Comparison of ENCODE assay signal across 26 mouse cellular contexts in genomic region chr3:105100270-105100589, GRCm38 (mm10). TPM values are rescaled to one million over a fixed set of nuclear protein-coding genes. Genes with fewer than 3 reads are reported as not detected.
A peak's percentile ranks its signal among the peaks of the same experiment; 100 is the strongest.
DNase-seq lines count a peak whose midpoint lies in the region; ATAC-seq and TF ChIP-seq lines count a peak whose summit lies in the region.
"Had no signal": no experiment of that assay in that cellular context is flagged by ENCODE, and none has a peak within 500 bp of the region (broad histone marks: within the 10 kb centered on the region; RNA-seq: fewer than 3 reads in every experiment).

No protein-coding gene starts in this region.

- peak overlapping the region; percentile 21; the same call in 1 of the 2 replicates for H3K27ac ChIP-seq in forebrain, embryonic 10.5 days
- H3K27ac ChIP-seq in forebrain, embryonic 11.5 days (ENCODE audit: low read depth, low read length) = no peak overlapping the region
- H3K27ac ChIP-seq in heart, embryonic 15.5 days = peak overlapping the region; percentile 44; the same call in 1 of the 2 replicates
- peak overlapping the region; percentile 27; the same call in 1 of the 2 replicates for H3K27ac ChIP-seq in kidney, postnatal 0 days
- H3K27ac ChIP-seq in stomach, embryonic 15.5 days = 0 out of 2 replicates have a peak overlapping the region, but pooled peaks have one; percentile 8
- H3K27ac ChIP-seq: embryonic facial prominence, embryonic 13.5 days; limb, embryonic 15.5 days; liver, embryonic 15.5 days; macrophage; neural tube, embryonic 13.5 days had no signal

- H3K4me3 ChIP-seq in forebrain, embryonic 10.5 days = no peak overlapping the region
- H3K4me3 ChIP-seq in forebrain, embryonic 11.5 days (ENCODE audit: low read depth, low read length) = no peak overlapping the region
- H3K4me3 ChIP-seq in heart, embryonic 15.5 days = no peak overlapping the region
- no peak overlapping the region for H3K4me3 ChIP-seq in kidney, postnatal 0 days (replicated peaks; ENCODE audit: low read depth, low read length)
- H3K4me3 ChIP-seq in stomach, embryonic 15.5 days (replicated peaks) = no peak overlapping the region
- H3K4me3 ChIP-seq: embryonic facial prominence, embryonic 13.5 days; gastrocnemius, adult 2 months; hindbrain, embryonic 13.5 days; limb, embryonic 15.5 days; liver, embryonic 15.5 days; midbrain, embryonic 10.5 days; neural tube, embryonic 13.5 days had no signal

- peaks cover 15% of the 10 kb centered on the region for H3K4me1 ChIP-seq in forebrain, embryonic 10.5 days
- no peaks in the 10 kb centered on the region; the same call in 1 of the 2 replicates for H3K4me1 ChIP-seq in forebrain, embryonic 11.5 days (replicated peaks; ENCODE audit: control insufficient read depth, insufficient read depth, low read length)
- H3K4me1 ChIP-seq in heart, embryonic 15.5 days (replicated peaks) = peaks cover 13% of the 10 kb centered on the region; the same call in 1 of the 2 replicates
- peaks cover 9% of the 10 kb centered on the region; the same call in 1 of the 2 replicates for H3K4me1 ChIP-seq in kidney, postnatal 0 days (replicated peaks; ENCODE audit: insufficient read depth, low read length)
- H3K4me1 ChIP-seq in stomach, embryonic 15.5 days = peaks cover 4% of the 10 kb centered on the region; the same call in 1 of the 2 replicates
- H3K4me1 ChIP-seq: embryonic facial prominence, embryonic 13.5 days; limb, embryonic 15.5 days; liver, embryonic 15.5 days had no signal

- 44% methylated on average over 4 of the region's 4 CpGs for WGBS in forebrain, embryonic 10.5 days
- WGBS in forebrain, embryonic 11.5 days = 35% methylated on average over 4 of the region's 4 CpGs
- WGBS in heart, embryonic 15.5 days = 79% methylated on average over 4 of the region's 4 CpGs
- 34% methylated on average over 4 of the region's 4 CpGs for WGBS in kidney, postnatal 0 days
- WGBS in stomach, embryonic 15.5 days = 67% methylated on average over 4 of the region's 4 CpGs

- no peaks in the 10 kb centered on the region for H3K9me3 ChIP-seq in forebrain, embryonic 10.5 days
- H3K9me3 ChIP-seq in forebrain, embryonic 11.5 days (ENCODE audit: control insufficient read depth, low read length) = no peaks in the 10 kb centered on the region
- H3K9me3 ChIP-seq in heart, embryonic 15.5 days (replicated peaks) = no peaks in the 10 kb centered on the region
- no peaks in the 10 kb centered on the region for H3K9me3 ChIP-seq in kidney, postnatal 0 days (replicated peaks; ENCODE audit: low read length)
- no peaks in the 10 kb centered on the region for H3K9me3 ChIP-seq in stomach, embryonic 15.5 days
- H3K9me3 ChIP-seq: embryonic facial prominence, embryonic 13.5 days; hindbrain, embryonic 13.5 days; limb, embryonic 15.5 days; liver, embryonic 15.5 days; midbrain, embryonic 10.5 days; neural tube, embryonic 13.5 days had no signal

- TF ChIP-seq CTCF in kidney, postnatal 0 days (IDR thresholded peaks at IDR 0.05; ENCODE audit: low read depth) = no peak

- no peak for DNase-seq in forebrain, embryonic 10.5 days (ENCODE audit: extremely low spot score, low spot score)
- no peak for DNase-seq in forebrain, embryonic 11.5 days (ENCODE audit: low spot score)
- DNase-seq in heart, adult 9 months (ENCODE audit: low spot score in 2 of 2) = no peak
- DNase-seq in kidney, postnatal 0 days (ENCODE audit: low spot score) = peak; percentile 69
- DNase-seq in kidney, postnatal 4 days = no peak
- DNase-seq: adrenal gland, adult 8-10 months; cerebellum, adult 9-10 months; gastrocnemius, adult 2 months; kidney, postnatal 10 days; spleen, adult 18-20 months; thymus, postnatal 25 days had no signal

- no peak for ATAC-seq in forebrain, embryonic 11.5 days (replicated peaks; ENCODE audit: low FRiP score)
- ATAC-seq in heart, embryonic 15.5 days (replicated peaks; ENCODE audit: insufficient number of reproducible peaks, insufficient read depth, low FRiP score, low read depth) = no peak
- peak; percentile 43; the same call in 1 of the 2 replicates for ATAC-seq in kidney, postnatal 0 days (replicated peaks; ENCODE audit: low FRiP score, low read depth)
- ATAC-seq in stomach, embryonic 15.5 days (ENCODE audit: insufficient read depth, low FRiP score, low read depth) = no peak
- ATAC-seq: CD4-positive, CD25-positive, alpha-beta regulatory T cell, adult 4 months; Patski had no signal

- H3K4me2 ChIP-seq in forebrain, embryonic 11.5 days (ENCODE audit: low read depth, low read length, severe bottlenecking) = no peak overlapping the region
- H3K4me2 ChIP-seq in heart, embryonic 15.5 days = no peak overlapping the region
- H3K4me2 ChIP-seq in kidney, postnatal 0 days (ENCODE audit: low read length) = no peak overlapping the region
- H3K4me2 ChIP-seq in stomach, embryonic 15.5 days = no peak overlapping the region
- H3K4me2 ChIP-seq: embryonic facial prominence, embryonic 13.5 days; hindbrain, embryonic 13.5 days; limb, embryonic 15.5 days; liver, embryonic 15.5 days; neural tube, embryonic 13.5 days had no signal

- peaks cover 4% of the 10 kb centered on the region for H3K27me3 ChIP-seq in forebrain, embryonic 10.5 days (ENCODE audit: poor library complexity, severe bottlenecking)
- H3K27me3 ChIP-seq in forebrain, embryonic 11.5 days (ENCODE audit: control insufficient read depth, insufficient read depth, low read length) = no peaks in the 10 kb centered on the region
- no peaks in the 10 kb centered on the region for H3K27me3 ChIP-seq in heart, embryonic 15.5 days
- no peaks in the 10 kb centered on the region for H3K27me3 ChIP-seq in kidney, postnatal 0 days (ENCODE audit: insufficient read depth, low read length)
- no peaks in the 10 kb centered on the region for H3K27me3 ChIP-seq in stomach, embryonic 15.5 days (replicated peaks)
- H3K27me3 ChIP-seq: embryonic facial prominence, embryonic 13.5 days; limb, embryonic 15.5 days; liver, embryonic 15.5 days; neural tube, embryonic 13.5 days had no signal

- H3K9ac ChIP-seq in forebrain, embryonic 11.5 days (ENCODE audit: low read length) = no peak overlapping the region
- H3K9ac ChIP-seq in heart, embryonic 15.5 days = no peak overlapping the region
- H3K9ac ChIP-seq in kidney, postnatal 0 days (ENCODE audit: low read depth, low read length) = no peak overlapping the region
- H3K9ac ChIP-seq in stomach, embryonic 15.5 days = no peak overlapping the region
- H3K9ac ChIP-seq: embryonic facial prominence, embryonic 13.5 days; hindbrain, embryonic 13.5 days; limb, embryonic 15.5 days; liver, embryonic 15.5 days; neural tube, embryonic 13.5 days had no signal

- H3K36me3 ChIP-seq in forebrain, embryonic 10.5 days (replicated peaks) = no peaks in the 10 kb centered on the region
- no peaks in the 10 kb centered on the region for H3K36me3 ChIP-seq in forebrain, embryonic 11.5 days (ENCODE audit: control insufficient read depth, insufficient read depth, low read length)
- no peaks in the 10 kb centered on the region for H3K36me3 ChIP-seq in heart, embryonic 15.5 days
- H3K36me3 ChIP-seq in kidney, postnatal 0 days (ENCODE audit: insufficient read depth, low read length) = no peaks in the 10 kb centered on the region
- no peaks in the 10 kb centered on the region for H3K36me3 ChIP-seq in stomach, embryonic 15.5 days
- H3K36me3 ChIP-seq: embryonic facial prominence, embryonic 13.5 days; hindbrain, embryonic 13.5 days; limb, embryonic 15.5 days; liver, embryonic 15.5 days; midbrain, embryonic 10.5 days; neural tube, embryonic 13.5 days had no signal

RNA-seq across cellular contexts. Expression of gene 4930564D02Rik, which starts 33.6 kb away (rescaled TPM):
- polyA plus RNA-seq in forebrain, embryonic 10.5 days (2016; fragmentation: Nextera tagmentation; extraction: Ambion mirVana) = not detected in 2 replicates
- not detected in 2 replicates for polyA plus RNA-seq in forebrain, embryonic 11.5 days (2014; fragmentation: Nextera tagmentation; extraction: Ambion mirVana)
- polyA plus RNA-seq in heart, embryonic 15.5 days (2015; fragmentation: Nextera tagmentation; extraction: Ambion mirVana) = not detected in 2 replicates
- not detected in 2 replicates for polyA plus RNA-seq in kidney, postnatal 0 days (2015; fragmentation: Nextera tagmentation; extraction: Ambion mirVana)
- not detected in 2 replicates for polyA plus RNA-seq in stomach, embryonic 15.5 days (2015; fragmentation: Nextera tagmentation; extraction: Ambion mirVana)
- polyA plus RNA-seq: CD4-positive, CD25-positive, alpha-beta regulatory T cell, adult 4 months; cortical plate, adult 2 months; embryonic facial prominence, embryonic 13.5 days; gonadal fat pad, adult 2 months; hindbrain, embryonic 13.5 days; intestine, embryonic 14.5 days; limb, embryonic 15.5 days; liver, embryonic 15.5 days; lung, embryonic 16.5 days; macrophage; midbrain, embryonic 10.5 days; neural tube, embryonic 13.5 days; Patski had no signal

RNA-seq across cellular contexts. Expression of gene Cttnbp2nl, which starts 47.3 kb away (rescaled TPM):
- polyA plus RNA-seq in forebrain, embryonic 10.5 days (2016; fragmentation: Nextera tagmentation; extraction: Ambion mirVana) = 34.3 and 36.7 TPM in 2 replicates
- 49.4 and 50.4 TPM in 2 replicates for polyA plus RNA-seq in forebrain, embryonic 11.5 days (2014; fragmentation: Nextera tagmentation; extraction: Ambion mirVana)
- 21.6 and 22.7 TPM in 2 replicates for polyA plus RNA-seq in heart, embryonic 15.5 days (2015; fragmentation: Nextera tagmentation; extraction: Ambion mirVana)
- 26.4 and 26.5 TPM in 2 replicates for polyA plus RNA-seq in kidney, postnatal 0 days (2015; fragmentation: Nextera tagmentation; extraction: Ambion mirVana)
- 22.9 and 23.0 TPM in 2 replicates for polyA plus RNA-seq in stomach, embryonic 15.5 days (2015; fragmentation: Nextera tagmentation; extraction: Ambion mirVana)
